Mouse (Mus musculus) liver, embryonic 16.5 days (tissue): ENCODE results near the gene Nufip2. TPM values are rescaled to one million over a fixed set of nuclear protein-coding genes. Genes with fewer than 3 reads are reported as not detected.
"Not testable (repeated sequence)": the region's sequence is repeated elsewhere in the genome, so short reads cannot be mapped to it uniquely, and the experiment has no call there.

Experiments used
- ATAC-seq: fragments of 200-750 bp; cut with Nextera tagmentation; 2 replicates; pipeline ENCODE4 v1.8.0; 2017; ENCODE audit warnings: low read depth, mild to moderate bottlenecking, moderate number of reproducible peaks, moderate library complexity
- H3K27ac ChIP-seq: fragments of 300-500 bp; sonication (generic); 2 replicates; pipeline ENCODE4 v1.5.1; 2014; ENCODE audit warnings: mild to moderate bottlenecking, low read length
- H3K27me3 ChIP-seq: fragments of 300-500 bp; sonication (generic); 2 replicates; pipeline ENCODE4 v1.6.1; 2014; ENCODE audit warnings: low read depth, low read length, mixed read lengths; ENCODE audit not compliant: control insufficient read depth, insufficient read depth
- H3K36me3 ChIP-seq: fragments of 300-500 bp; sonication (generic); 2 replicates; pipeline ENCODE4 v1.6.1; 2014; ENCODE audit warnings: mild to moderate bottlenecking; ENCODE audit not compliant: control insufficient read depth, insufficient read depth
- H3K4me1 ChIP-seq: fragments of 300-500 bp; sonication (generic); 2 replicates; pipeline ENCODE4 v1.6.1; 2014; ENCODE audit warnings: low read depth, low read length, mixed read lengths; ENCODE audit not compliant: control insufficient read depth
- H3K4me2 ChIP-seq: fragments of 300-500 bp; sonication (generic); 2 replicates; pipeline ENCODE4 v1.6.1; 2014; ENCODE audit warnings: low read depth, low read length, mixed read lengths
- H3K4me3 ChIP-seq: fragments of 300-500 bp; sonication (generic); 2 replicates; pipeline ENCODE4 v1.5.1; 2014; ENCODE audit warnings: low read depth, mild to moderate bottlenecking, low read length
- H3K9ac ChIP-seq: fragments of 300-500 bp; sonication (generic); 2 replicates; pipeline ENCODE4 v1.6.1; 2014; ENCODE audit warnings: low read depth, low read length
- H3K9me3 ChIP-seq: fragments of 300-500 bp; sonication (generic); replicated peaks from 2 replicates; pipeline ENCODE4 v1.6.1; 2016; ENCODE audit warnings: low read length; ENCODE audit not compliant: control insufficient read depth
- WGBS: fragments of 180-500 bp; shearing (Covaris S2); extraction: QIAGEN DNeasy Blood & Tissue Kit; methylation state at CpG from one replicate; pipeline ENCODE4 v1.1.7; 2014; ENCODE audit not compliant: insufficient replicate concordance; 5-methylcytosine and 5-hydroxymethylcytosine counted together
- polyA plus RNA-seq: library from polyadenylated mRNA; unstranded; fragments of >200 nt; fragmentation: Nextera tagmentation; extraction: Ambion mirVana; gene quantifications from 2 replicates; pipeline ENCODE4 v1.2.1, GENCODE M21; 2015

The Nufip2 gene
- 1.4 TPM in 2 replicates for polyA plus RNA-seq

- WGBS: under 1% methylated on average over 38 of the region's 38 CpGs
- Histone ChIP-seq H3K36me3 (no peaks in the 10 kb centered on the region), H3K4me3 (peak within 1 kb of the TSS; percentile 86), H3K27me3 (no peaks in the 10 kb centered on the region), H3K4me1 (peaks cover 8% of the 10 kb centered on the region; the same call in 1 of the 2 replicates), H3K9me3 (no peaks in the 10 kb centered on the region), H3K9ac (peak within 1 kb of the TSS; percentile 96), H3K27ac (peak within 1 kb of the TSS; percentile 95), H3K4me2 (peak within 1 kb of the TSS; percentile 89)
- ATAC-seq: peak; percentile 95
Observed at GRCm38 (mm10) chr11:77685383-77686265, at the start of gene Nufip2. Nufip2 (plus strand) TSS chr11:77686155.

- no peak overlapping the region for H3K9ac ChIP-seq
- no peak for ATAC-seq
- no peak overlapping the region for H3K4me2 ChIP-seq
- no peaks in the 10 kb centered on the region for H3K27me3 ChIP-seq
- no peak overlapping the region for H3K27ac ChIP-seq
- no peaks in the 10 kb centered on the region for H3K9me3 ChIP-seq
- 64% methylated on average over 9 of the region's 9 CpGs for WGBS
- no peaks in the 10 kb centered on the region for H3K36me3 ChIP-seq
- no peak overlapping the region for H3K4me3 ChIP-seq
- H3K4me1 ChIP-seq: no peaks in the 10 kb centered on the region
Observed at GRCm38 (mm10) chr11:77641390-77641789, 44.6 kb upstream of the Nufip2 start.

GRCm38 (mm10) chr11:77645481-77645880, 40.5 kb upstream of the Nufip2 start:
- Histone ChIP-seq H3K9ac (no peak overlapping the region), H3K4me3 (no peak overlapping the region), H3K4me1 (no peaks in the 10 kb centered on the region), H3K4me2 (no peak overlapping the region), H3K36me3 (no peaks in the 10 kb centered on the region), H3K27ac (no peak overlapping the region), H3K27me3 (no peaks in the 10 kb centered on the region), H3K9me3 (no peaks in the 10 kb centered on the region)
- WGBS: 63% methylated on average over 4 of the region's 4 CpGs
- ATAC-seq: no peak

GRCm38 (mm10) chr11:77648878-77649277, 37.1 kb upstream of the Nufip2 start:
- H3K4me2 ChIP-seq: no peak overlapping the region
- 70% methylated on average over 7 of the region's 7 CpGs for WGBS
- no peak for ATAC-seq
- H3K9ac ChIP-seq: no peak overlapping the region
- no peaks in the 10 kb centered on the region for H3K9me3 ChIP-seq
- no peaks in the 10 kb centered on the region for H3K27me3 ChIP-seq
- H3K36me3 ChIP-seq: no peaks in the 10 kb centered on the region
- no peak overlapping the region for H3K4me3 ChIP-seq
- H3K4me1 ChIP-seq: no peaks in the 10 kb centered on the region
- H3K27ac ChIP-seq: no peak overlapping the region

- H3K36me3 ChIP-seq: no peaks in the 10 kb centered on the region
- no peaks in the 10 kb centered on the region for H3K27me3 ChIP-seq
- no peak overlapping the region for H3K9ac ChIP-seq
- H3K4me1 ChIP-seq: no peaks in the 10 kb centered on the region
- H3K4me3 ChIP-seq: no peak overlapping the region
- no peak overlapping the region for H3K4me2 ChIP-seq
- H3K27ac ChIP-seq: no peak overlapping the region
- ATAC-seq: no peak
- H3K9me3 ChIP-seq: no peaks in the 10 kb centered on the region
- WGBS: 45% methylated on average over 5 of the region's 6 CpGs
Observed at GRCm38 (mm10) chr11:77652484-77652883, 33.5 kb upstream of the Nufip2 start.

- not testable (repeated sequence) for H3K4me1 ChIP-seq, H3K9ac ChIP-seq, H3K36me3 ChIP-seq, H3K9me3 ChIP-seq, H3K27ac ChIP-seq, H3K4me3 ChIP-seq, ATAC-seq, H3K4me2 ChIP-seq, H3K27me3 ChIP-seq
- 84% methylated on average over 4 of the region's 4 CpGs for WGBS
Observed at GRCm38 (mm10) chr11:77653406-77654190, 32.4 kb upstream of the Nufip2 start.

- no peak for ATAC-seq
- WGBS: 47% methylated on average over 4 of the region's 4 CpGs
- H3K27ac ChIP-seq: no peak overlapping the region
- H3K4me1 ChIP-seq: no peaks in the 10 kb centered on the region
- H3K4me3 ChIP-seq: no peak overlapping the region
- H3K27me3 ChIP-seq: no peaks in the 10 kb centered on the region
- no peak overlapping the region for H3K4me2 ChIP-seq
- no peaks in the 10 kb centered on the region for H3K9me3 ChIP-seq
- no peaks in the 10 kb centered on the region for H3K36me3 ChIP-seq
- H3K9ac ChIP-seq: no peak overlapping the region
Observed at GRCm38 (mm10) chr11:77659986-77660385, 26.0 kb upstream of the Nufip2 start.

- no peak overlapping the region for H3K27ac ChIP-seq
- no peaks in the 10 kb centered on the region for H3K9me3 ChIP-seq
- no peaks in the 10 kb centered on the region for H3K36me3 ChIP-seq
- H3K4me3 ChIP-seq: no peak overlapping the region
- ATAC-seq: no peak
- H3K4me2 ChIP-seq: no peak overlapping the region
- H3K27me3 ChIP-seq: no peaks in the 10 kb centered on the region
- H3K4me1 ChIP-seq: no peaks in the 10 kb centered on the region
- WGBS: 72% methylated on average over 6 of the region's 6 CpGs
- H3K9ac ChIP-seq: no peak overlapping the region
Observed at GRCm38 (mm10) chr11:77663639-77664038, 22.3 kb upstream of the Nufip2 start.

- WGBS: 63% methylated on average over 8 of the region's 8 CpGs
- Histone ChIP-seq H3K36me3 (no peaks in the 10 kb centered on the region), H3K9me3 (no peaks in the 10 kb centered on the region), H3K27ac (no peak overlapping the region), H3K27me3 (no peaks in the 10 kb centered on the region), H3K4me3 (no peak overlapping the region), H3K9ac (no peak overlapping the region), H3K4me1 (no peaks in the 10 kb centered on the region), H3K4me2 (no peak overlapping the region)
- ATAC-seq: no peak
Observed at GRCm38 (mm10) chr11:77664046-77664445, 21.9 kb upstream of the Nufip2 start.
